ENCODE assay signal across 9 mouse cellular contexts in the genomic region with DNA sequence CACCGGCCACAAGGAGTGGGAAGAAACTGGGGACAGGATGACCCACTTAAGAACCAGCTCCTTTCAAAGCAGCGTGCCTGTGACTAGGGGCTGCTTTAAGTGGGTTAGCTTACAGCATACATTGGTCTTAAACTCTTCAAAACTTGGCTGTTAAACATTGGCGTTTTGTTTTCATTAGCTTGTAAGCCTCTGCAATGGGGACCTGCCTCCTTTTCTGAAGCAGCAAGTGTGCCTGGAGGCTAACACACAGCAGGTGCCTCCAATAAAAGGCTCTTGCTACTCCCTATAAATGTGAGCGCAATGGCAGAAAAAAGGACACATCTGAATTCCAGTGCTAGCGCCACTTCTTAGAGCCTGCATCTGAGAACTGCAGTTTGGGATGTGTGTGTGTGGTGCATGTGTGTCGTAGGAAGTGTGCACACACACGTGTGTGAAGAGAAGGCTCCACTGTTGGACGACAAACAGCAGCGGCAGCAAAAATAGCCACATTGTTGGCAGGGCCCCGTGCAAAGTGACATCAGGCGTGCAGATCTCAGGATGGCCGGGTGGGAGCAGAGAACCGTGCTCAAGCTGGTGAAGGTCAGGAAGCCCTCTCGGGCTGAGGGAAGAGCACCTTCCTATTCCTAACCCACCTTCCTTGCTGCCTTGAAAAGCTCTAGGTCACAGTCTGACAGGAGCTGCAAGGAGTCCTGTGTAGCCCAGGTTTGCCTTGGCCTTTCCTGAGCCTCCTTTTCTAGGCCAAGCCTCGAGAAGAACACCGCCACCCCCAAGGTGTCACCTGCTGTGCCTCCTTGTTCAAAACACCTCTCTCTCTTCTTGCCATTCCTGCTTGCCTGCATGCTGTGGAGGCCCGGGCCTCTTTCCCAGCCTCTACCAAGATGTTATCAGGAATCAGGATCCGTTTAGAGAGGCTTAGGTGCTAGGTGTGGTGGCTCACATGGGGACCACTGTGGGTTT. TPM values are rescaled to one million over a fixed set of nuclear protein-coding genes. Genes with fewer than 3 reads are reported as not detected.
DNase-seq lines count a peak whose midpoint lies in the region; ATAC-seq lines count a peak whose summit lies in the region.
"Had no signal": no experiment of that assay in that cellular context is flagged by ENCODE, and none has a peak within 500 bp of the region (broad histone marks: within the 10 kb centered on the region; RNA-seq: fewer than 3 reads in every experiment).

No protein-coding gene starts in this region.

- peak; percentile 65 for ATAC-seq in cerebellum, adult (ENCODE audit: insufficient number of reproducible peaks, low FRiP score, low TSS enrichment)
- 0 out of 2 replicates have a peak, but pooled peaks have one; percentile 23 for ATAC-seq in lung, embryonic 16.5 days (ENCODE audit: low read depth)
- ATAC-seq in kidney, embryonic 14.5 days (ENCODE audit: low FRiP score, low TSS enrichment), result no peak

- no peak overlapping the region for H3K4me3 ChIP-seq in lung, embryonic 16.5 days (ENCODE audit: low read length)
- H3K4me3 ChIP-seq in kidney, embryonic 14.5 days (ENCODE audit: low read length), result no peak overlapping the region
- H3K4me3 ChIP-seq: hindbrain, embryonic 13.5 days had no signal

- H3K4me1 ChIP-seq in lung, embryonic 16.5 days (replicated peaks; ENCODE audit: control insufficient read depth, insufficient read depth, low read length), result peaks cover 4% of the 10 kb centered on the region
- no peaks in the 10 kb centered on the region for H3K4me1 ChIP-seq in kidney, embryonic 14.5 days (ENCODE audit: control insufficient read depth, insufficient read depth, low read length)
- H3K4me1 ChIP-seq: hindbrain, embryonic 13.5 days had no signal

- peak overlapping the region; percentile 4; the same call in 1 of the 2 replicates for H3K27ac ChIP-seq in lung, embryonic 16.5 days (ENCODE audit: low read length)
- H3K27ac ChIP-seq in kidney, embryonic 14.5 days (ENCODE audit: low read depth, low read length), result no peak overlapping the region
- H3K27ac ChIP-seq: hindbrain, embryonic 13.5 days had no signal

- no peak for DNase-seq in cerebellum, postnatal 4 days (ENCODE audit: low spot score in 2 of 2)
- no peak for DNase-seq in lung, postnatal 36 days
- peak; percentile 69 for DNase-seq in hindlimb bud, embryonic 11.5 days (ENCODE audit: extremely low spot score, low read depth, low spot score)
- peak; percentile 37 for DNase-seq in right cerebral cortex, postnatal 25 days
- DNase-seq in embryo, embryonic 10.5 days (ENCODE audit: low spot score), result no peak

- no peaks in the 10 kb centered on the region for H3K9me3 ChIP-seq in lung, embryonic 16.5 days (ENCODE audit: control insufficient read depth, low read length)
- no peaks in the 10 kb centered on the region for H3K9me3 ChIP-seq in kidney, embryonic 14.5 days (ENCODE audit: control insufficient read depth, low read length)
- H3K9me3 ChIP-seq: hindbrain, embryonic 13.5 days had no signal

- WGBS in lung, embryonic 16.5 days, result 55% methylated on average over 18 of the region's 18 CpGs
- 62% methylated on average over 18 of the region's 18 CpGs for WGBS in kidney, embryonic 14.5 days

- H3K4me2 ChIP-seq in lung, embryonic 16.5 days (ENCODE audit: low read depth, low read length), result no peak overlapping the region
- no peak overlapping the region for H3K4me2 ChIP-seq in kidney, embryonic 14.5 days (replicated peaks; ENCODE audit: low read depth, low read length)
- H3K4me2 ChIP-seq: hindbrain, embryonic 13.5 days had no signal

- H3K9ac ChIP-seq in lung, embryonic 16.5 days (ENCODE audit: low read length), result no peak overlapping the region
- H3K9ac ChIP-seq in kidney, embryonic 14.5 days (ENCODE audit: low read depth, low read length), result no peak overlapping the region
- H3K9ac ChIP-seq: hindbrain, embryonic 13.5 days had no signal

- H3K36me3 ChIP-seq in lung, embryonic 16.5 days (ENCODE audit: control insufficient read depth, insufficient read depth, low read length), result no peaks in the 10 kb centered on the region
- H3K36me3 ChIP-seq in kidney, embryonic 14.5 days (ENCODE audit: control insufficient read depth, insufficient read depth, low read length), result no peaks in the 10 kb centered on the region
- H3K36me3 ChIP-seq: hindbrain, embryonic 13.5 days had no signal

- H3K27me3 ChIP-seq in lung, embryonic 16.5 days (ENCODE audit: control insufficient read depth, insufficient read depth, low read depth, low read length), result no peaks in the 10 kb centered on the region
- no peaks in the 10 kb centered on the region for H3K27me3 ChIP-seq in kidney, embryonic 14.5 days (ENCODE audit: control insufficient read depth, insufficient read depth, low read length)
- H3K27me3 ChIP-seq: hindbrain, embryonic 13.5 days had no signal

RNA-seq across cellular contexts. Expression of a gene that starts 3.6 kb away (rescaled TPM):
- 1.0 and 5.3 TPM in 2 replicates for polyA plus RNA-seq in lung, embryonic 16.5 days (2015; fragmentation: Nextera tagmentation; extraction: Ambion mirVana)
- polyA plus RNA-seq in kidney, embryonic 14.5 days (2014; fragmentation: Nextera tagmentation; extraction: Ambion mirVana), result 0.50 and 0.61 TPM in 2 replicates

RNA-seq across cellular contexts. Expression of a gene that starts 44.6 kb away (rescaled TPM):
- 15.2 and 15.5 TPM in 2 replicates for polyA plus RNA-seq in lung, embryonic 16.5 days (2015; fragmentation: Nextera tagmentation; extraction: Ambion mirVana)
- polyA plus RNA-seq in kidney, embryonic 14.5 days (2014; fragmentation: Nextera tagmentation; extraction: Ambion mirVana), result 5.4 and 8.8 TPM in 2 replicates

RNA-seq across cellular contexts. Expression of a gene that starts 60.0 kb away (rescaled TPM):
- 102 and 107 TPM in 2 replicates for polyA plus RNA-seq in lung, embryonic 16.5 days (2015; fragmentation: Nextera tagmentation; extraction: Ambion mirVana)
- 125 and 142 TPM in 2 replicates for polyA plus RNA-seq in kidney, embryonic 14.5 days (2014; fragmentation: Nextera tagmentation; extraction: Ambion mirVana)

Comparison
In these comparisons a context has a peak if more than half of its experiments do, and no peak if none do; other contexts are left out.
1. DNase-seq: peak in hindlimb bud, embryonic 11.5 days (single experiment) and right cerebral cortex, postnatal 25 days (single experiment); none in cerebellum, postnatal 4 days (0 of 2), lung, postnatal 36 days (single experiment) and embryo, embryonic 10.5 days (single experiment).